Mouse (Mus musculus) limb, embryonic 14.5 days (tissue): ENCODE results near the gene Duox1. TPM values are rescaled to one million over a fixed set of nuclear protein-coding genes. Genes with fewer than 3 reads are reported as not detected.
A peak's percentile ranks its signal among the peaks of the same experiment; 100 is the strongest.
"Not testable (repeated sequence)": the region's sequence is repeated elsewhere in the genome, so short reads cannot be mapped to it uniquely, and the experiment has no call there.

Source experiments
- ATAC-seq: fragments of 200-750 bp; cut with Nextera tagmentation; 2 replicates; pipeline ENCODE4 v1.8.0; 2017; ENCODE audit warnings: low read depth, moderate number of reproducible peaks, moderate TSS enrichment; ENCODE audit not compliant: low FRiP score
- DNase-seq: peaks from one replicate; pipeline ENCODE4 v3.0.0-alpha.2; 2015; ENCODE audit warnings: low spot score
- H3K27ac ChIP-seq: fragments of 300-500 bp; sonication (generic); replicated peaks from 2 replicates; pipeline ENCODE4 v1.5.1; 2014; ENCODE audit warnings: low read depth, mild to moderate bottlenecking, low read length, moderate library complexity, mixed read lengths
- H3K27me3 ChIP-seq: fragments of 300-500 bp; sonication (generic); 2 replicates; pipeline ENCODE4 v1.6.1; 2014; ENCODE audit warnings: low read length, mixed read lengths; ENCODE audit not compliant: control insufficient read depth, insufficient read depth
- H3K36me3 ChIP-seq: fragments of 300-500 bp; sonication (generic); 2 replicates; pipeline ENCODE4 v1.6.1; 2014; ENCODE audit warnings: mild to moderate bottlenecking, low read length, moderate library complexity, mixed read lengths; ENCODE audit not compliant: control insufficient read depth, insufficient read depth
- H3K4me1 ChIP-seq: fragments of 300-500 bp; sonication (generic); 2 replicates; pipeline ENCODE4 v1.6.1; 2014; ENCODE audit warnings: antibody characterized with exemption, low read length, mixed read lengths; ENCODE audit not compliant: control insufficient read depth, insufficient read depth
- H3K4me2 ChIP-seq: fragments of 300-500 bp; sonication (generic); replicated peaks from 2 replicates; pipeline ENCODE4 v1.6.1; 2014; ENCODE audit warnings: low read depth, mild to moderate bottlenecking, low read length, moderate library complexity; ENCODE audit not compliant: severe bottlenecking
- H3K4me3 ChIP-seq: fragments of 300-500 bp; sonication (generic); replicated peaks from 2 replicates; pipeline ENCODE4 v1.5.1; 2014; ENCODE audit warnings: low read length
- H3K9ac ChIP-seq: fragments of 300-500 bp; sonication (generic); 2 replicates; pipeline ENCODE4 v1.6.1; 2014; ENCODE audit warnings: mild to moderate bottlenecking, low read depth, low read length, moderate library complexity; ENCODE audit not compliant: severe bottlenecking
- H3K9me3 ChIP-seq: fragments of 300-500 bp; sonication (generic); 2 replicates; pipeline ENCODE4 v1.6.1; 2016; ENCODE audit warnings: low read length; ENCODE audit not compliant: control insufficient read depth
- POLR2A ChIP-seq: fragments of 200-500 bp; IDR thresholded peaks from 2 replicates; pipeline ENCODE4 v1.8.0; 2012; ENCODE audit warnings: inconsistent platforms, mild to moderate bottlenecking, moderate library complexity, borderline replicate concordance; ENCODE audit not compliant: insufficient read depth, insufficient read length; ENCODE audit errors: extremely low read depth
- WGBS: fragments of 180-500 bp; shearing (Covaris S2); extraction: QIAGEN DNeasy Blood & Tissue Kit; methylation state at CpG from one replicate; pipeline ENCODE4 v1.1.7; 2014; 5-methylcytosine and 5-hydroxymethylcytosine counted together
- polyA plus RNA-seq, 2 experiments: library from polyadenylated mRNA; depleted of rRNA in 1 of 2; stranded (reverse) in 1 of 2; unstranded in 1 of 2; fragments of >200 nt; fragmentation: Nextera tagmentation in 1 of 2; extraction: Ambion mirVana in 1 of 2; gene quantifications; 2 replicates each; pipeline versions ENCODE4 v1.2.1 to v1.2.3; 2012 to 2014

Duox1 gene
- polyA plus RNA-seq, 2 experiments, result 1.2 to 1.6 TPM

GRCm38 (mm10) chr2:122324586-122324985 is 9.1 kb downstream of the Duox1 start:
- no peak overlapping the region for H3K9ac ChIP-seq
- 65% methylated on average over 3 of the region's 3 CpGs for WGBS
- no peak for ATAC-seq
- TF ChIP-seq POLR2A, result no peak
- no peak overlapping the region for H3K4me2 ChIP-seq
- 0 out of 2 replicates have a peak, but pooled peaks cover 2% of the 10 kb centered on the region for H3K4me1 ChIP-seq
- no peak overlapping the region for H3K27ac ChIP-seq
- no peak overlapping the region for H3K4me3 ChIP-seq
- H3K27me3 ChIP-seq, result no peaks in the 10 kb centered on the region
- no peaks in the 10 kb centered on the region for H3K9me3 ChIP-seq
- H3K36me3 ChIP-seq, result no peaks in the 10 kb centered on the region
- DNase-seq, result no peak

GRCm38 (mm10) chr2:122325361-122325760 is 9.9 kb downstream of the Duox1 start:
- DNase-seq (no peak), ATAC-seq (no peak)
- Histone ChIP-seq H3K4me2 (no peak overlapping the region), H3K9me3 (no peaks in the 10 kb centered on the region), H3K4me3 (no peak overlapping the region), H3K27ac (no peak overlapping the region), H3K36me3 (no peaks in the 10 kb centered on the region), H3K4me1 (0 out of 2 replicates have a peak, but pooled peaks cover 2% of the 10 kb centered on the region), H3K27me3 (no peaks in the 10 kb centered on the region), H3K9ac (no peak overlapping the region)
- TF ChIP-seq POLR2A, result no peak
- WGBS, result 47% methylated on average over 2 of the region's 2 CpGs

GRCm38 (mm10) chr2:122327986-122328385 is 12.5 kb downstream of the Duox1 start:
- no peaks in the 10 kb centered on the region for H3K9me3 ChIP-seq
- no peak for ATAC-seq
- H3K36me3 ChIP-seq, result no peaks in the 10 kb centered on the region
- no peak overlapping the region for H3K4me2 ChIP-seq
- TF ChIP-seq POLR2A, result no peak
- no peaks in the 10 kb centered on the region for H3K27me3 ChIP-seq
- H3K4me1 ChIP-seq, result 0 out of 2 replicates have a peak, but pooled peaks cover 2% of the 10 kb centered on the region
- no peak overlapping the region for H3K4me3 ChIP-seq
- 52% methylated on average over 3 of the region's 3 CpGs for WGBS
- no peak overlapping the region for H3K9ac ChIP-seq
- DNase-seq, result no peak
- H3K27ac ChIP-seq, result no peak overlapping the region

GRCm38 (mm10) chr2:122330317-122330716 is 14.8 kb downstream of the Duox1 start:
- H3K4me3 ChIP-seq, ATAC-seq, H3K27ac ChIP-seq, H3K27me3 ChIP-seq, H3K36me3 ChIP-seq, DNase-seq, H3K9me3 ChIP-seq, H3K9ac ChIP-seq, H3K4me2 ChIP-seq, H3K4me1 ChIP-seq: not testable (repeated sequence)
- 82% methylated on average over 5 of the region's 6 CpGs for WGBS

- Histone ChIP-seq H3K9ac (no peak overlapping the region), H3K36me3 (no peaks in the 10 kb centered on the region), H3K27me3 (no peaks in the 10 kb centered on the region), H3K9me3 (no peaks in the 10 kb centered on the region), H3K4me3 (no peak overlapping the region), H3K27ac (no peak overlapping the region), H3K4me2 (no peak overlapping the region), H3K4me1 (no peaks in the 10 kb centered on the region)
- TF ChIP-seq POLR2A, result no peak
- ATAC-seq (no peak), DNase-seq (peak; percentile 41)
- WGBS, result 82% methylated on average over 3 of the region's 3 CpGs
These were observed 16.8 kb downstream of the Duox1 start for GRCm38 (mm10) chr2:122332222-122332621.

- Histone ChIP-seq H3K4me2 (no peak overlapping the region), H3K27ac (no peak overlapping the region), H3K9ac (no peak overlapping the region), H3K36me3 (no peaks in the 10 kb centered on the region), H3K4me3 (no peak overlapping the region), H3K27me3 (no peaks in the 10 kb centered on the region), H3K9me3 (no peaks in the 10 kb centered on the region), H3K4me1 (no peaks in the 10 kb centered on the region)
- ATAC-seq, result no peak
- no peak for TF ChIP-seq POLR2A
- 57% methylated on average over 3 of the region's 3 CpGs for WGBS
- DNase-seq, result no peak
These were observed 18.7 kb downstream of the Duox1 start for GRCm38 (mm10) chr2:122334170-122334569.
